Mouse (Mus musculus) bone marrow macrophage, adult 2 months (primary cell): Measurements from ENCODE around the gene Aqp2.

ENCODE experiments used
- CTCF ChIP-seq: IDR thresholded peaks from 2 replicates; pipeline ENCODE4 v1.5.1; 2012; ENCODE audit warnings: low read depth, mild to moderate bottlenecking, low read length, moderate library complexity
- POLR2A ChIP-seq: IDR thresholded peaks from 2 replicates; pipeline ENCODE4 v1.6.1; 2012; ENCODE audit warnings: mild to moderate bottlenecking, low read depth, low read length, borderline replicate concordance

DNA sequence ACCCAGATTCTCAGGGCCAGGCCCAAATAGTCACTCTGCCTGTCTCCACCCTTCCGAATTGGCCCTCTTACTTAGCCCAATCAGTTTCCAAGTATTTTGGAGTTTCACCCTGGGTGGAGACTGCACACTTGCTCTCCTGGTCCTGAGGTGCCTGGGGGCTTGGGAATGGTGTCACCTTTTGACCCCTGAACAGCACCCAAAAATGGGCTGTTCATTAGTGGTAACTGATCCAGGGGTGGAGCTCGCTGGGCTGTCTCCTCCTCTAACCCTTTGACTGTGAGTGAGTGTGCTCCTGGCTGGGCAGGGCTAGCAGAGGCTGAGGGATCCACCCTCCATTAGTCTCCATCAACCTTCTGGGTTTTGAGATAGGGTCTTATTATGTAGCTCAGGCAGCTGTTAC, 29.0 kb upstream of the Aqp2 start:
- TF ChIP-seq CTCF, result no peak
- no peak for TF ChIP-seq POLR2A
